Mouse (Mus musculus) hindbrain, embryonic 16.5 days (tissue): ENCODE measurements around the gene Zcchc2. TPM values are rescaled to one million over a fixed set of nuclear protein-coding genes. Genes with fewer than 3 reads are reported as not detected.

Experiments
- ATAC-seq: fragments of 200-750 bp; cut with Nextera tagmentation; 2 replicates; pipeline ENCODE4 v1.8.0; 2017; ENCODE audit warnings: moderate TSS enrichment, moderate library complexity
- H3K27ac ChIP-seq: fragments of 300-500 bp; sonication (generic); 2 replicates; pipeline ENCODE4 v1.5.1; 2014; ENCODE audit warnings: low read depth, mild to moderate bottlenecking, control low read depth, low read length, moderate library complexity
- H3K27me3 ChIP-seq: fragments of 300-500 bp; sonication (generic); replicated peaks from 2 replicates; pipeline ENCODE4 v1.6.1; 2014; ENCODE audit warnings: low read length; ENCODE audit not compliant: control insufficient read depth, insufficient read depth
- H3K36me3 ChIP-seq: fragments of 300-500 bp; sonication (generic); 2 replicates; pipeline ENCODE4 v1.6.1; 2014; ENCODE audit warnings: mild to moderate bottlenecking, low read length, moderate library complexity, mixed read lengths; ENCODE audit not compliant: control insufficient read depth, insufficient read depth
- H3K4me1 ChIP-seq: fragments of 300-500 bp; sonication (generic); 2 replicates; pipeline ENCODE4 v1.6.1; 2014; ENCODE audit warnings: low read depth, low read length; ENCODE audit not compliant: control insufficient read depth, insufficient read depth
- H3K4me2 ChIP-seq: fragments of 300-500 bp; sonication (generic); 2 replicates; pipeline ENCODE4 v1.6.1; 2014; ENCODE audit warnings: mild to moderate bottlenecking, low read length, control low read depth, moderate library complexity
- H3K4me3 ChIP-seq: fragments of 300-500 bp; sonication (generic); 2 replicates; pipeline ENCODE4 v1.5.1; 2014; ENCODE audit warnings: mild to moderate bottlenecking, low read length, control low read depth, moderate library complexity
- H3K9ac ChIP-seq: fragments of 300-500 bp; sonication (generic); 2 replicates; pipeline ENCODE4 v1.6.1; 2014; ENCODE audit warnings: low read depth, mild to moderate bottlenecking, control low read depth, low read length, moderate library complexity
- H3K9me3 ChIP-seq: fragments of 300-500 bp; sonication (generic); 2 replicates; pipeline ENCODE4 v1.6.1; 2014; ENCODE audit warnings: mild to moderate bottlenecking, low read length, moderate library complexity; ENCODE audit not compliant: control insufficient read depth
- WGBS: fragments of 180-500 bp; shearing (Covaris S2); extraction: QIAGEN DNeasy Blood & Tissue Kit; methylation state at CpG from one replicate; pipeline ENCODE4 v1.1.7; 2014; 5-methylcytosine and 5-hydroxymethylcytosine counted together
- polyA plus RNA-seq: library from polyadenylated mRNA; unstranded; fragments of >200 nt; fragmentation: Nextera tagmentation; extraction: Ambion mirVana; gene quantifications from 2 replicates; pipeline ENCODE4 v1.2.1, GENCODE M21; 2015

The Zcchc2 gene
- polyA plus RNA-seq, 1 experiment from 2014 or later = 2.9 TPM

GRCm38 (mm10) chr1:106062891-106063590 lies 72.8 kb downstream of the Zcchc2 start:
- Histone ChIP-seq H3K9ac (no peak overlapping the region), H3K36me3 (no peaks in the 10 kb centered on the region), H3K27me3 (no peaks in the 10 kb centered on the region), H3K4me2 (no peak overlapping the region), H3K4me1 (no peaks in the 10 kb centered on the region; the same call in 1 of the 2 replicates), H3K4me3 (no peak overlapping the region), H3K27ac (no peak overlapping the region), H3K9me3 (no peaks in the 10 kb centered on the region)
- WGBS = 92% methylated on average over 9 of the region's 9 CpGs
- ATAC-seq = no peak

GRCm38 (mm10) chr1:106063591-106064170 lies 73.5 kb downstream of the Zcchc2 start:
- Histone ChIP-seq H3K4me2 (no peak overlapping the region), H3K27ac (no peak overlapping the region), H3K9ac (no peak overlapping the region), H3K36me3 (no peaks in the 10 kb centered on the region), H3K9me3 (no peaks in the 10 kb centered on the region), H3K4me3 (no peak overlapping the region), H3K27me3 (no peaks in the 10 kb centered on the region), H3K4me1 (no peaks in the 10 kb centered on the region; the same call in 1 of the 2 replicates)
- WGBS = 68% methylated on average over 4 of the region's 4 CpGs
- peak; percentile 43; the same call in 1 of the 2 replicates for ATAC-seq

- Histone ChIP-seq H3K4me2 (no peak overlapping the region), H3K9me3 (no peaks in the 10 kb centered on the region), H3K9ac (no peak overlapping the region), H3K4me3 (no peak overlapping the region), H3K4me1 (no peaks in the 10 kb centered on the region; the same call in 1 of the 2 replicates), H3K36me3 (no peaks in the 10 kb centered on the region), H3K27ac (no peak overlapping the region), H3K27me3 (no peaks in the 10 kb centered on the region)
- no peak for ATAC-seq
- 63% methylated on average over 3 of the region's 3 CpGs for WGBS
Observed at GRCm38 (mm10) chr1:106064291-106064690, 74.1 kb downstream of the Zcchc2 start.

GRCm38 (mm10) chr1:106064711-106065110 lies 74.5 kb downstream of the Zcchc2 start:
- no peaks in the 10 kb centered on the region for H3K27me3 ChIP-seq
- 88% methylated on average over 2 of the region's 2 CpGs for WGBS
- no peak overlapping the region for H3K4me2 ChIP-seq
- H3K36me3 ChIP-seq = no peaks in the 10 kb centered on the region
- H3K27ac ChIP-seq = no peak overlapping the region
- no peak overlapping the region for H3K4me3 ChIP-seq
- H3K4me1 ChIP-seq = no peaks in the 10 kb centered on the region; the same call in 1 of the 2 replicates
- no peak for ATAC-seq
- H3K9me3 ChIP-seq = no peaks in the 10 kb centered on the region
- H3K9ac ChIP-seq = no peak overlapping the region

GRCm38 (mm10) chr1:106065679-106066078 lies 75.5 kb downstream of the Zcchc2 start:
- no peak overlapping the region for H3K9ac ChIP-seq
- H3K4me1 ChIP-seq = no peaks in the 10 kb centered on the region; the same call in 1 of the 2 replicates
- no peaks in the 10 kb centered on the region for H3K36me3 ChIP-seq
- H3K9me3 ChIP-seq = no peaks in the 10 kb centered on the region
- H3K27ac ChIP-seq = no peak overlapping the region
- WGBS = 51% methylated on average over 7 of the region's 7 CpGs
- H3K27me3 ChIP-seq = no peaks in the 10 kb centered on the region
- H3K4me2 ChIP-seq = no peak overlapping the region
- no peak for ATAC-seq
- H3K4me3 ChIP-seq = no peak overlapping the region

GRCm38 (mm10) chr1:106067306-106067705 lies 77.1 kb downstream of the Zcchc2 start:
- no peaks in the 10 kb centered on the region for H3K27me3 ChIP-seq
- no peak overlapping the region for H3K27ac ChIP-seq
- ATAC-seq = no peak
- H3K4me3 ChIP-seq = no peak overlapping the region
- no peak overlapping the region for H3K4me2 ChIP-seq
- WGBS = 76% methylated on average over 6 of the region's 6 CpGs
- H3K9ac ChIP-seq = no peak overlapping the region
- no peaks in the 10 kb centered on the region for H3K36me3 ChIP-seq
- no peaks in the 10 kb centered on the region for H3K9me3 ChIP-seq
- peaks cover 4% of the 10 kb centered on the region for H3K4me1 ChIP-seq

GRCm38 (mm10) chr1:106069867-106070543 lies 79.8 kb downstream of the Zcchc2 start:
- H3K36me3 ChIP-seq = no peaks in the 10 kb centered on the region
- H3K27me3 ChIP-seq = no peaks in the 10 kb centered on the region
- H3K9me3 ChIP-seq = no peaks in the 10 kb centered on the region
- WGBS = 74% methylated on average over 7 of the region's 7 CpGs
- H3K4me2 ChIP-seq = no peak overlapping the region
- H3K4me1 ChIP-seq = peaks cover 4% of the 10 kb centered on the region
- H3K27ac ChIP-seq = no peak overlapping the region
- H3K4me3 ChIP-seq = no peak overlapping the region
- H3K9ac ChIP-seq = no peak overlapping the region
- no peak for ATAC-seq

- Histone ChIP-seq H3K36me3 (no peaks in the 10 kb centered on the region), H3K27ac (no peak overlapping the region), H3K4me2 (no peak overlapping the region), H3K27me3 (no peaks in the 10 kb centered on the region), H3K4me3 (no peak overlapping the region), H3K4me1 (peaks cover 4% of the 10 kb centered on the region), H3K9ac (no peak overlapping the region), H3K9me3 (no peaks in the 10 kb centered on the region)
- 0 out of 2 replicates have a peak, but pooled peaks have one; percentile 5 for ATAC-seq
- 56% methylated on average over 4 of the region's 4 CpGs for WGBS
Observed at GRCm38 (mm10) chr1:106070814-106071213, 80.6 kb downstream of the Zcchc2 start.
